Mouse (Mus musculus): ENCODE measurements around the gene Gpd1.

The Gpd1 gene

GRCm38 (mm10) chr15:99701999-99702900, 15.1 kb upstream of the Gpd1 start, which contains the start of gene Smarcd1:
Gene Smarcd1 (plus strand): TSS chr15:99702129.
- peak; percentile 96 for DNase-seq (ENCODE audit: low read depth)

GRCm38 (mm10) chr15:99703104-99703503, 14.2 kb upstream of the Gpd1 start:
- DNase-seq (ENCODE audit: low read depth): no peak

GRCm38 (mm10) chr15:99703676-99704040, 13.7 kb upstream of the Gpd1 start:
- DNase-seq (ENCODE audit: low read depth): no peak

DNA sequence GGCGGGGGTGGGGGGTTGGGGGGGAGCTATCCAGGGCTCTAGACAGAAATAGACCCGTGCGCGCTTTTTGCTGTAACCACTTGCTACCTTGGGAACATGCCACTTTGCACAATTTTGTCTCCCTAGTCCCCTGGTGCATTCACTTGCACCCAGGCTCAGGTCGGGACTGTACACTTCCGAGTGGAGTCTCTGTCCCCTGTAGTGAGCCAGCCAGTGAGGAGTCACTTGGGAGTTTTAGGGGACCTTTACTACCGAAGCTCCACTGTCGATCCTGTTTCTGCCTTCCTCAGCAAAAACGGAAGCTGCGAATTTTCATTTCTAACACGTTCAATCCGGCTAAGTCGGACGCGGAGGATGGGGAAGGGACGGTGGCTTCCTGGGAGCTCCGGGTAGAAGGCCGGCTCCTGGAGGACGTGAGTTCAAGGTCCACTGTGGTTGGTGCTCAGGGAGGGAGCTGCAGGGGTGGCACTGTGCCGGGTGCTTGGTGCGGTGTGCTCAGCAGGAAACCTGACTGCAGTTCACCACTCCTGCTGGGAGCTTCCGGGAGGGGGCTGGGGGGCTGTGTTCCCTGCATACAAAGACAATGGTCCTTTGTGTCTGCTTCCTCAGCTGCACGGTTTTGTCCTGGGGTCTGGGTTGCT, 13.2 kb upstream of the Gpd1 start:
- DNase-seq (ENCODE audit: low read depth): no peak

DNA sequence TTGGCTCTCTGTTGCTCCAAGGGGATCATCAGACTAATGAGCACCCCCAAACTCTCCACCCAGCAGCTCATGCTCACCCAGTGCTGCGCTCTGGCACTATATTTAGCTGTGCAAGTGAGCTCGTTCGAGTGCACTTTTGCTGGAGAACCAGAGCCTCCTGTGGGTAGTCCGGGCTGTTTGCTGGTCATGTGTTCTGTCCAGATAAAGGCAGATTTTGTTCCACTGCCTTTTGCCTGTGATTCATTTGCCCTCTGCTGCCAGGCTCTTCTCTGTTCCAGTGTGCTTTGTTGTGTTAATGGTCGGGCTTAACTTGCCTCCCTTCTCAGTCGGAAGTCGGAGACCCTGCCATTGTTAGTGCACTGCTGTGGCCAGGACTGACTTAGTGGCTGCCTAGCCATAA, 12.4 kb upstream of the Gpd1 start:
- DNase-seq (ENCODE audit: low read depth): no peak

DNA sequence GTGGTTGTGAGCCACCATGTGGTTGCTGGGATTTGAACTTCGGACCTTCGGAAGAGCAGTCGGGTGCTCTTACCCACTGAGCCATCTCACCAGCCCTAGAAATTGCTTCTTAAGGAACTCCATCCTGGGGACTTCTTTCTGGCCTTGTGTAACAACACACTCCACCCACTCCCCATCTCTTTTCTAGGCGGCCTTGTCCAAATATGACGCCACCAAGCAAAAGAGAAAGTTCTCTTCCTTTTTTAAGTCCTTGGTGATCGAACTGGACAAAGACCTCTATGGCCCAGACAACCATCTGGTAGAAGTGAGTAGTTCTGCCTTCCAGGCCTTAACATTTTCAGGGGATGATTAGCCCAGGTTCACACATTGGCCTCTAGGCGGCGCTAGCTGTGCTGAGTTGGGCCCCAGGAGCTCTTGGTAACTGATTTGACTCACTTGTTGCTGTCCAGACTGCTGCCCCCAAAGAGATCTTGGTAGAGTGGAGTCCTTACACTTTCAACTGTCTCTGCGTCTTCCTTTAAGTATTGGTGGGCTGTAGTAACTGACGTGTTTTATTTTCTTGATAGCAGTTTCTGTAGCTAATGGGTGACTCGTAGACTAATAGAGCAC, 11.8 kb upstream of the Gpd1 start, which contains the start of gene Gm17349:
Gm17349 (minus strand) TSS at position 51 of the 609 bp plus-strand sequence.
- DNase-seq (ENCODE audit: low read depth): peak; percentile 80

GRCm38 (mm10) chr15:99708176-99708575, 9.1 kb upstream of the Gpd1 start:
- no peak for DNase-seq (ENCODE audit: low read depth)

DNA sequence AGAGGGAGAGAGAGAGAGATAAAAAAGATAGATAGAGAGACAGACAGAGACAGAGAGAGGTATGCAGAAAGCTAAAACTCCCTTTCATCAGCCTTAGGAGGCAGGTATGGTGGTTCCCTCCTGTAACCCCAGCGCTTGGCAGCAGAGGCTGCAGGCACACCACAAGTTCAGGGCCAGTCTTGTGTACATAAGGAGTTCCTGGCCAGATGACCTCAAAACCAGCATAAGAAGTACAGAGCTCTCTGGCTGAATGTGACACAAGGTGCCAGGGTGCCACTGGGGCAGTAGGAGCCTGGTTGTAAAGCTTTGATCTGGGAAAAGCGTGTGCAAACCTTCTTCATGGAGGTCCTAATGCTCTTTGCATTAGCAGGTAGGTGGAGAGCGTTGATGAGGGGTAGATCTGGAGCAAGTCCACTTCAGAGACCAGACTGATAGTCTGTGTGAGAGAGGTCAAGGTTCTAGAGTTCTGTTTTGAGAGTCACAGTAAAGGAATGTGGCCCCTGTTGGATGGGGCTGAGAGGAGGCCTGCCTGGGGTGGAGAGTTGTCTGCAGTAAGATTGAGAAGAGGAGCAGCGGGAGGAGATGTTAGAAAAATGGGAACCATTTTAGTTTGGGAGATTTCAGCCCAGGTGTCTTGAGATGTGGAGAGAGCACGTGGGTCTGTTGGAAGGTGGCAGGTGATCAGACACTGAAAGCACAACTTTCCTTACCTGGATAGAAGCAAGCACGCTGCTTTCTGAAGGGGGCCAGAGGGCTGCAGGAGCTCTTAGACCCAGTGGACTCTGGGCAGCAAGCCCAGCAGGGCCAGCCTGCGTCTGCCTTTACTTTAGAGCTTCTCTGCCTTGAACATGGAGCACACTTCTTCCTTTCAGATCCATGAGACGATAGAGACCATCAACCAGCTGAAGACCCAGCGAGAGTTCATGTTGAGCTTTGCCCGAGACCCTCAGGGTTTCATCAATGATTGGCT, 6.8 kb upstream of the Gpd1 start:
- no peak for DNase-seq (ENCODE audit: low read depth)

DNA sequence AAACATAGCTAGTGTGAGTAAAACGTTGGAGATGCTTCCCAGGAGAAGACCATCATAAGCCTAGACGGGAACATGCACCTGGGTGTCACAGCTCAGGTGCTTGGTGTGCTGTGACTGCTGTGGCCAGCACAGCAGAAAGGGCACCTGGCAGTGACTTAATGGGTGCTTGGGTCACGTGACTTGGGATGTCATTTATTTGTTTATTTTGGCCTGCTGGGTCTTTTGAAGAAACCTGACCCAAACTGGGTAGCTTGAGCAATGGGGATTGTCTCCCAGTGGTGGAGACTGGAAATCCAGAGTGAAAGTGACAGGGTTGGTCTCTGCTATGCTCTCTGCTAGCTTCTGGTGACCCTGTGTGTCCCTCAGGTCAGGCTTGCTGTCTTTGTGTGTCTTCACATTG, 5.8 kb upstream of the Gpd1 start:
- DNase-seq (ENCODE audit: low read depth): no peak

- DNase-seq (ENCODE audit: low read depth): no peak
Observed at GRCm38 (mm10) chr15:99712666-99713559, 4.4 kb upstream of the Gpd1 start.

DNA sequence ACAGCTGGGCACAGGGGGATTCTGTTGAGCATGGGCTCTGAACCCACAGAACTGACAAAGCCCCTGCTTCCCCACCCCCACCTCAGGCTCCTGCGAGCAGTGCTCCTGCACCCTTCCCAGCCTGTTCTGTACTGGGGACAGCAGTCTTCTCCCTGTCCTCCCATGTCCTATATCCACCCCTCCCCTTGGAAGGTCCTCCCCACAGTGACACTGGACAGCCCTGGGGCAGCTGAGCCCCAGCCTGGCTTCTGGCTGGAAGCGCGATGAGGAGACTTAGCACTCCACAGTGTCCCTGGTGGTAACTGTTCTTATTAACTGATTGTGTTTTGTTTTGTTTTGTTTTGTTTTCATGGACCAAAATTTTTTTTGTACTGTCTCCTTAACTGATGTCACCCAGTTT, 3.7 kb upstream of the Gpd1 start:
- DNase-seq (ENCODE audit: low read depth): no peak

GRCm38 (mm10) chr15:99714206-99714605, 3.1 kb upstream of the Gpd1 start:
- DNase-seq (ENCODE audit: low read depth): no peak

- DNase-seq (ENCODE audit: low read depth): peak; percentile 80
Observed at GRCm38 (mm10) chr15:99714858-99715257, 2.5 kb upstream of the Gpd1 start.

DNA sequence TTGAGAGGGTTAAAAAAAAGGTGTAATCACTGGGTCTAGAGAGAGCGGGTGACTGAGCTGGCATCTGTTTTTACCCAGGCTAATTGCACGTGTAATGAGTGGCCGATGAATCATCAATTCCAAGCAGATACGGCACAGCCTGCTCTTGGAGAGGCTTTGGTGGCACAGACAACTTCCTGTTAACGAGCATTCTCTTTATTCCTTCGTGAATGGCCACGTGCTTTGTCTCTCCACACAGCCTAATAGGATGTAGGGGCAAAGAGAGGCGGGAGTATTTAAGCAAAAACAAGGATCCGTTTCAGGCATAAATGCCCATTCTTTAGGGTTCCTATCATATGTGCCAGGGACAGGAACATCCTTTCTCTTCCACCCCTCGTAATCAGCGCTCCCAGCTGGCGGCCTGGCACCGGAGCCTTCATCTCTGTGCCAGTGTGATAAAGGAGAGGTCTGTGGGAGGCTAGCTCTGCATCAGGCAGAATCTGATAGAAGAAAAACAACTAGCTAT, 1.9 kb upstream of the Gpd1 start:
- DNase-seq (ENCODE audit: low read depth): no peak

DNA sequence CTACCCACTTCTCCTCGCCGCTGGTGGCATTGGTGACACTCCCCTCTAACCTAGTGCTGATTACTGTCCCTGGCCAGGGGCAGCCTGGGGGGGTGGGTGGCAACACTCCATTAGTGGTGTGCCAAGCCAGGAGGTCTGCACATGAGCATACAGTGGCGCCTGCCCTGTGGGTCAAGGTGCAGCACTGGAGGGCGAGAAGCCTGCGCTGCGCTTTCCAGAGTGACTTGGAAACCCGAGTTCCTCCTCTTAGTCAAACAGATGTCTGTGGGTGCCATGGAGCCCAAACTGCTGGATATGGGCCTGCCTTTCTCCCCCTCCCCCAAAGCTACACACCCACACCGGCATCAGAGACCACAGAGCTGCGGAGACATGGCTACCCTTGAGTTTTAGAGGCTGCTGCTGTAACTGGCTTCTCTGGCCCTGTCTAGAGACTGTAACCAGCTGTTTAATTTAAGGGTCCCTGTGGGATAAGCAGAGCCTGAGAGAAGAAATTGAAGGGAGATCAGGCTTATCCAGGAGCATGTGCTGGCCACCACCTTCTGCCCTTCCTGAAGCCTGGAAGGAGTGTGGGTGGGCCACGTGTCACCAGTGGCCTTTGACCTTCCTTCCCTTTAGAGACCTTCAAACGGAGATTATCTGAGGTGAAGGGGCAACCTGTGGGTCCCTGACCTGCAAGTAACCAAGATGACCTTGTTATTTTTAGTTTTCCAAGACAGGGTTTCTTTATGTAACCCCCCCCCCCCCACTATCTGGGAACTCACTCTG, 1.2 kb upstream of the Gpd1 start:
- DNase-seq (ENCODE audit: low read depth): no peak

DNA sequence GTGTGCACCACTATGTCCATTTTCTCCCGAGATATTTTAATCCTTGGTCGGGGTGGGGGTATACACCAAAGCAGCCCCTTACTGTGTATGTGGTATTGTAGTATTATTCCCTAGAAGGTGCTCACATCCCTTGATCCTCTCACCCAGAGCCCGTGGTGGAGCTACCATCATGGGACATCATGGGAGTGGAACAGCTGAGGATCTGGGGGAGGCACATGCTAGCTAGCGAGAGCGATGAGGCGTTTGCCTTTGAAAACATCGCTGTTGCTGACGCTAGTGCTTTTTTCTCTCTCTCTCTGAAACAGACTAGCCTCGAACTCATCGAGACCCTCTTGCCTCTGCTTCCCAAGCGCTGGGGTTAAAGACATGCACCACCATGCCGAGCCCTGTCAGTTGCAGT, 501 bp upstream of the Gpd1 start:
- DNase-seq (ENCODE audit: low read depth): no peak

DNA sequence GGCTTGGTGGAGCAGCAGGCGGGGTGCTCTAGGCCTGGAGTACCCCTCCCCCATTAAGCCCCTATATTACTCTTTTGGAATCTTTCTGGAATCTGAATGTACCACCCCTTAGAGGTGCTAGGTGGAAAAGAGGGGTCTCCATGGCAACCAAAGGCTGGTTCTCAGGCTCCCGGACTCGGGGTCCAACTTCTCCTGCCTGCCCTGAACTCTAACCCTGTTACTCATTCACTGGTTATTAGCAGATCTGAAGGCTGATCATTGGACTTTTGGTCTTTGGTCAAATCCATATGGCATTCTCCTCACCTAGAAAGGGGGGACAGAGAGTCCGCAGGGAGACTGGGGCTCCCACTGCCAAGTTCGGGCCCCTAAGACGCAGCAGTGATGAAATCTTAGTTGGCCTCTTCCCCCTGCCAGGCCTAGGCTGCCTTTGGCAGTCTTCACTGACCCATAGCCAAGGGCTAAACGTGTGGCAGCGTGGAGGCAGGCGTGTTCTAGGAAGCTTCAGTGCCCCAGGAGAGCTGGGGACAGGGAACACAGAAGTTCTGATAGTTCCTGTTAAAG, 1.2 kb downstream of the Gpd1 start:
- DNase-seq (ENCODE audit: low read depth): no peak

DNA sequence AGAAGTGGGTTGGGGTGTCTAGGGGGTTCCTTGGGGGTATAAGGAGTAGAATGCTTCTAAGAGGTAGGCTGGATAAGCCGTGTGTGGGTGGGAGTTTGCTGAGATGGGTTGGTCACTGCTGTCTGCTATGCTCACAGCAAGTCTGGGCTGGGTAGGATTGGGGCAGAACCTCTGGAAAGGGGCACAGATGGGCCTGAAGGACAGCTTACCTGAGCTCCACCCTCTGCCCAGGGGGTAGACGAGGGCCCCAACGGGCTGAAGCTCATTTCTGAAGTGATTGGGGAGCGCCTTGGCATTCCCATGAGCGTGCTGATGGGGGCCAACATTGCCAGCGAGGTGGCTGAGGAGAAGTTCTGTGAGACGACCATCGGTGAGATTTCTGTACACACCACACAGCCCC, 2.5 kb downstream of the Gpd1 start:
- no peak for DNase-seq (ENCODE audit: low read depth)
